9 mouse cellular contexts compared by ENCODE assay signal in genomic region chr19:40348175-40348574, GRCm38 (mm10).
DNase-seq lines count a peak whose midpoint lies in the region; ATAC-seq and TF ChIP-seq lines count a peak whose summit lies in the region.
"Had no signal": no experiment of that assay in that cellular context is flagged by ENCODE, and none has a peak within 500 bp of the region (broad histone marks: within the 10 kb centered on the region; RNA-seq: fewer than 3 reads in every experiment).

No protein-coding gene starts in this region.

- DNase-seq in left cerebral cortex, postnatal 4 days = peak; percentile 87
- DNase-seq in left cerebral cortex, adult 8-10 months (ENCODE audit: low spot score in 2 of 2) = no peak
- DNase-seq in cerebellum, adult 9-10 months = peak; percentile 95
- DNase-seq in midbrain, postnatal 0 days (ENCODE audit: low spot score) = peak; percentile 81
- DNase-seq in thymus, postnatal 14 days = no peak
- no peak for DNase-seq in layer of hippocampus, postnatal 25 days (ENCODE audit: extremely low spot score in 1 of 2, low spot score in 1 of 2)
- DNase-seq: liver, postnatal 0 days had no signal

- H3K4me1 ChIP-seq in forebrain, embryonic 16.5 days (replicated peaks; ENCODE audit: control insufficient read depth, insufficient read depth, low read length) = peaks cover 32% of the 10 kb centered on the region
- H3K4me1 ChIP-seq in midbrain, postnatal 0 days (ENCODE audit: insufficient read depth, low read length) = peaks cover 6% of the 10 kb centered on the region; the same call in 1 of the 2 replicates
- peaks cover 10% of the 10 kb centered on the region; the same call in 1 of the 2 replicates for H3K4me1 ChIP-seq in kidney, embryonic 15.5 days

- peaks cover 8% of the 10 kb centered on the region for H3K36me3 ChIP-seq in forebrain, embryonic 16.5 days (ENCODE audit: control insufficient read depth, insufficient read depth)
- H3K36me3 ChIP-seq in midbrain, postnatal 0 days (ENCODE audit: insufficient read depth, low read length) = peaks cover 11% of the 10 kb centered on the region
- H3K36me3 ChIP-seq in kidney, embryonic 15.5 days = peaks cover 14% of the 10 kb centered on the region

- 6% methylated on average over 7 of the region's 7 CpGs for WGBS in forebrain, embryonic 16.5 days
- 23% methylated on average over 7 of the region's 7 CpGs for WGBS in midbrain, postnatal 0 days
- WGBS in kidney, embryonic 15.5 days = 84% methylated on average over 7 of the region's 7 CpGs

- H3K4me3 ChIP-seq in forebrain, embryonic 16.5 days (replicated peaks; ENCODE audit: low read length) = no peak overlapping the region
- H3K4me3 ChIP-seq in midbrain, postnatal 0 days (ENCODE audit: low read depth, low read length) = no peak overlapping the region
- no peak overlapping the region for H3K4me3 ChIP-seq in kidney, embryonic 15.5 days (replicated peaks)

- H3K27me3 ChIP-seq in forebrain, embryonic 16.5 days (replicated peaks; ENCODE audit: control insufficient read depth, insufficient read depth, low read length) = no peaks in the 10 kb centered on the region
- H3K27me3 ChIP-seq in midbrain, postnatal 0 days (ENCODE audit: insufficient read depth, low read length) = no peaks in the 10 kb centered on the region
- H3K27me3 ChIP-seq in kidney, embryonic 15.5 days = no peaks in the 10 kb centered on the region

- peak; percentile 81 for ATAC-seq in forebrain, embryonic 16.5 days
- ATAC-seq in midbrain, postnatal 0 days (ENCODE audit: low FRiP score) = peak; percentile 76
- ATAC-seq in kidney, embryonic 15.5 days (replicated peaks; ENCODE audit: low FRiP score) = no peak
- ATAC-seq: liver, postnatal 0 days had no signal

- intact Hi-C loops in left cerebral cortex, postnatal 4 days (cut with DNase I) = loop anchor here (5.0 kb wide), 1 partner anchor 199 kb away; no protein-coding TSS in a partner anchor

- TF ChIP-seq CTCF in midbrain, postnatal 0 days (IDR thresholded peaks at IDR 0.05) = no peak

- H3K27ac ChIP-seq in forebrain, embryonic 16.5 days (ENCODE audit: low read length) = peak overlapping the region; percentile 84
- H3K27ac ChIP-seq in midbrain, postnatal 0 days (ENCODE audit: low read depth, low read length) = peak overlapping the region; percentile 59
- H3K27ac ChIP-seq in kidney, embryonic 15.5 days = no peak overlapping the region

- H3K9ac ChIP-seq in forebrain, embryonic 16.5 days (replicated peaks; ENCODE audit: low read depth, low read length) = no peak overlapping the region
- H3K9ac ChIP-seq in midbrain, postnatal 0 days (replicated peaks; ENCODE audit: low read length, poor library complexity, severe bottlenecking) = no peak overlapping the region
- no peak overlapping the region for H3K9ac ChIP-seq in kidney, embryonic 15.5 days
- H3K9ac ChIP-seq: liver, postnatal 0 days had no signal

- H3K4me2 ChIP-seq in forebrain, embryonic 16.5 days (ENCODE audit: low read length) = no peak overlapping the region
- H3K4me2 ChIP-seq in midbrain, postnatal 0 days (ENCODE audit: low read depth, low read length, poor library complexity, severe bottlenecking) = no peak overlapping the region
- no peak overlapping the region for H3K4me2 ChIP-seq in kidney, embryonic 15.5 days

- no peaks in the 10 kb centered on the region for H3K9me3 ChIP-seq in forebrain, embryonic 16.5 days (ENCODE audit: control insufficient read depth, low read length)
- no peaks in the 10 kb centered on the region for H3K9me3 ChIP-seq in midbrain, postnatal 0 days (ENCODE audit: low read length)
- 0 out of 2 replicates have a peak, but pooled peaks cover 2% of the 10 kb centered on the region for H3K9me3 ChIP-seq in kidney, embryonic 15.5 days (replicated peaks)

Comparison
In these comparisons a context has a peak if more than half of its experiments do, and no peak if none do; other contexts are left out.
1. DNase-seq: peak in left cerebral cortex, postnatal 4 days (single experiment), cerebellum, adult 9-10 months (single experiment) and midbrain, postnatal 0 days (single experiment); none in left cerebral cortex, adult 8-10 months (0 of 2), thymus, postnatal 14 days (single experiment) and layer of hippocampus, postnatal 25 days (0 of 2).